Mouse (Mus musculus) heart, adult 2 months (tissue): ENCODE measurements around the gene Loxl3. TPM values are rescaled to one million over a fixed set of nuclear protein-coding genes. Genes with fewer than 3 reads are reported as not detected.
A peak's percentile ranks its signal among the peaks of the same experiment; 100 is the strongest.

ENCODE experiments used
- DNase-seq, 2 experiments: peaks; one replicate each; pipeline ENCODE4 v3.0.0; 2021
- H3K27ac ChIP-seq: fragments of 200-600 bp; 2 replicates; pipeline ENCODE4 v1.8.1; 2022
- H3K27me3 ChIP-seq: fragments of 200-500 bp; 2 replicates; pipeline ENCODE4 v1.6.1; 2012; ENCODE audit warnings: mild to moderate bottlenecking, low read length, inconsistent platforms, mixed read lengths; ENCODE audit not compliant: control insufficient read depth, insufficient read depth
- H3K36me3 ChIP-seq: fragments of 200-500 bp; 2 replicates; pipeline ENCODE4 v1.6.1; 2012; ENCODE audit warnings: low read length, inconsistent platforms; ENCODE audit not compliant: control insufficient read depth, insufficient read depth
- H3K4me1 ChIP-seq: fragments of 200-500 bp; 2 replicates; pipeline ENCODE4 v1.6.1; 2011; ENCODE audit warnings: low read length; ENCODE audit not compliant: control insufficient read depth, insufficient read depth
- H3K4me3 ChIP-seq: fragments of 200-600 bp; 2 replicates; pipeline ENCODE4 v1.8.1; 2022
- H3K79me2 ChIP-seq: fragments of 200-500 bp; replicated peaks from 2 replicates; pipeline ENCODE4 v1.6.1; 2012; ENCODE audit warnings: mild to moderate bottlenecking, inconsistent platforms, low read length, moderate library complexity, mixed read lengths; ENCODE audit not compliant: control insufficient read depth, insufficient read depth
- H3K9ac ChIP-seq: fragments of 200-500 bp; 2 replicates; pipeline ENCODE4 v1.6.1; 2012; ENCODE audit warnings: low read depth, mild to moderate bottlenecking, control low read depth, inconsistent platforms, low read length, mixed read lengths
- CTCF ChIP-seq: fragments of 200-600 bp; IDR thresholded peaks from 2 replicates; pipeline ENCODE4 v1.8.1; 2022; ENCODE audit warnings: antibody characterized with exemption, mild to moderate bottlenecking, moderate library complexity
- EP300 ChIP-seq: fragments of 200-500 bp; IDR thresholded peaks from 2 replicates; pipeline ENCODE4 v1.6.1; 2011; ENCODE audit warnings: low read depth, low read length, control low read depth; ENCODE audit not compliant: insufficient read depth
- POLR2A ChIP-seq: fragments of 200-500 bp; IDR thresholded peaks from 2 replicates; pipeline ENCODE4 v1.6.1; 2011; ENCODE audit warnings: mild to moderate bottlenecking, low read depth, low read length, control low read depth; ENCODE audit not compliant: insufficient read depth
- WGBS: fragments of 180-500 bp; shearing (Covaris S2); methylation state at CpG from one replicate; pipeline ENCODE4 v1.1.7; 2018; 5-methylcytosine and 5-hydroxymethylcytosine counted together
- intact Hi-C: fragments of 180-260 bp; cut with DNase I; formaldehyde crosslinking; loops from one replicate; pipeline ENCODE4 v1.15.1; 2025
- polyA plus RNA-seq: library from polyadenylated mRNA; depleted of rRNA; stranded (reverse); fragments of >200 nt; gene quantifications from 2 replicates; pipeline ENCODE4 v1.2.3, GENCODE M21; 2012
- total RNA-seq, 2 experiments: library from RNA; stranded (reverse); gene quantifications; 2 replicates each; pipeline ENCODE4 v1.2.3; 2021

The Loxl3 gene
- total and polyA plus RNA-seq, 3 experiments, result 1.9 to 5.4 (median 2.1) TPM

DNA sequence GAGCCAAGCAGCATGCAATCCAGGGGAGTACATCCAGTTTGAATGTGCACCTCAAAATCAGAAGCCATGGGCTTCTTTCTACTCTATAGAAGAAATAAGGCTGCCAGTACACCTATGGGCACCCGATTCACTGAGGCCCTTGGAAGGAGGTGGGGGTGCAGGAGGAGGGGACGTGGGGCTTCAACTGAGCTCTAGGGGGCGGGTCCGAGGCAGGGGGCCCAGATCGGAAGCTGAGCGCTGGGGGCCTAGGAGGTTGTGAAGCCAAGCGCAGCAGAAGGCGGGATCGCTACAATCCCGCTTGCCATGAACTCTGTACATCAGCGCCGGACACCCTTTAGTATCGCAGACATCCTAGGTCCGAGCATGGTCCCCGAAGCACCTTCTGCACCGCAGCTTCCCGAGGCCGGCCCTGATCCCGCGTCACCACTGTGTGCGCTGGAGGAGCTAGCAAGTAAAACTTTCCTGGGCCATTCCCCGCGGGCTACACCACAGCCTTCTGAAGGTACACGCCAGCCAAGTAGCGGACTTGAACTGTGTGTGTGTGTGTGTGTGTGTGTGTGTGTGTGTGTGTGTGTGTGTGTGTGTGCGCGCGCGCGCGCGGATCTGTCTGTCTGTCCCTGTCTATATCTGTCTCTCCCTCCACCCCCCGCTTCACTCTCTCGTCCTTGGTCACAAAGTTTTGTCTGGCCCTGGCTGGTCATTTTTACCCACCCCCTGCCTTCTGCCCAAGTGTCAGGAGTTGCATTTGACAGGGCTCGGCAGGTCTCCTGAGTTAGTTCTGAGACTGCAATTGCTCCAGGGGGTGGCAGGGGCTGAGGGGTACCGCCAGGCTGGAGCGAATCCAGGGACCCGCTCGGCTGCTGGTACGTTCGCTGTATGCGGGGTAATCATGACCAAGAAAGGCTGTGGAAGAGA lies 52.4 kb downstream of the Loxl3 start, which contains the start of gene Lbx2:
Gene Lbx2 (plus strand): TSS at position 247 of the 915 bp plus-strand sequence.
- Histone ChIP-seq H3K4me1 (no peaks in the 10 kb centered on the region), H3K4me3 (peak within 1 kb of the TSS; percentile 64), H3K36me3 (no peaks in the 10 kb centered on the region), H3K9ac (peak within 1 kb of the TSS; percentile 73), H3K27ac (peak within 1 kb of the TSS; percentile 76), H3K79me2 (no peaks in the 10 kb centered on the region), H3K27me3 (no peaks in the 10 kb centered on the region)
- TF ChIP-seq CTCF (no peak), POLR2A (no peak), EP300 (no peak)
- DNase-seq, result peak in 1 of 2 experiments; percentile 41
- intact Hi-C loops, result no loop called here
- WGBS, result 14% methylated on average over 42 of the region's 42 CpGs

DNA sequence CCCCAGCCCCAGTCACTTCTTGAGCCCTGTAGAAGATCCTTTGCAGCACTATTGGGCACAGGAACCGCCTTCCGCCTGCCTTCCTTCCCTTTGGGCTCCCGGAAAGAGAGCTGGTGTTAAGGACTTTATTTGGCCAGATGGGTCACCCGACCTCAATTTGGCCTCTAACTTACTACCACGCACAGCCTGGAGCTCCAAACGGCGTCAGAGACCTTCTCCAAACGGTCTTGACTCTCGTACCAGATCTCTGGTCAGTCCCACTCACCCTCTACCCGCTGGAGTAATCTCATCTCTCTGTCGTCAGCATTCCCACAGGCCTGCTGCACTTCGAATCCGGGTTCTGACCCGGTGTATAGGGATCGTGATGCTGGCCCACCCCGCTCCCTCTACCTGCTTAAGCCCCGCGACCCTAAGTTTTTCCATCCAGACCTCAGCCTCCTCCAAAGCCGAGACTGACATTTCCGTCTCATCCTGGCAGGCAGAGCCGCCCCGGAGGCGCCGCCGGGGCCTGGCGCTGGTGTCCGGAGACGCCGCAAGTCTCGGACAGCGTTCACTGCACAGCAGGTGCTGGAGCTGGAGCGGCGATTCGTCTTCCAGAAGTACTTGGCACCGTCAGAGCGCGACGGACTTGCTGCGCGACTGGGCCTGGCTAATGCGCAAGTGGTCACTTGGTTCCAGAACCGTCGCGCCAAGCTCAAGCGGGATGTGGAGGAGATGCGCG lies 53.4 kb downstream of the Loxl3 start:
- TF ChIP-seq CTCF, result no peak
- no peak for TF ChIP-seq POLR2A
- TF ChIP-seq EP300, result no peak
- H3K79me2 ChIP-seq, result no peaks in the 10 kb centered on the region
- peak; percentile 51 to 66 for DNase-seq
- H3K36me3 ChIP-seq, result no peaks in the 10 kb centered on the region
- H3K4me3 ChIP-seq, result peak overlapping the region; percentile 64
- H3K9ac ChIP-seq, result peak overlapping the region; percentile 73
- intact Hi-C loops, result no loop called here
- H3K27me3 ChIP-seq, result no peaks in the 10 kb centered on the region
- WGBS, result under 1% methylated on average over 47 of the region's 47 CpGs
- H3K27ac ChIP-seq, result peak overlapping the region; percentile 76
- H3K4me1 ChIP-seq, result no peaks in the 10 kb centered on the region

DNA sequence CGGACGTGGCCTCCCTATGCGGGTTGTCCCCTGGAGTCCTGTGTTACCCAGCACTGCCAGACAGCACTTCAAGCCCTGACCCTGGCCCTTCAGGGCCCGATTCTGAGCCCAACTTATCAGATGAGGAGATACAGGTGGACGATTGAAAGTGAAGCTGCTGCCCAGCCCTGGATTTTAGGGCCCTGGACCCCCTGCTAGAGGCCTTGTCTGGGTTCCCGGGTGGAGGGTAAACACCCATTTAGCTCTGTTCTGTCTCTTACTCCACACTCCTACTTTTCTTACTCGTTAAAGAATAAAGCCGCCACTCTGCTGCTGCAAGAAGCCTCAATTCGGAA lies 53.9 kb downstream of the Loxl3 start:
- H3K36me3 ChIP-seq, result no peaks in the 10 kb centered on the region
- H3K79me2 ChIP-seq, result no peaks in the 10 kb centered on the region
- intact Hi-C loops, result no loop called here
- 25% methylated on average over 9 of the region's 9 CpGs for WGBS
- peaks cover 2% of the 10 kb centered on the region for H3K4me1 ChIP-seq
- no peak for DNase-seq
- peak overlapping the region; percentile 64 for H3K4me3 ChIP-seq
- no peaks in the 10 kb centered on the region for H3K27me3 ChIP-seq
- TF ChIP-seq POLR2A (no peak), CTCF (no peak), EP300 (no peak)
- peak overlapping the region; percentile 73 for H3K9ac ChIP-seq
- peak overlapping the region; percentile 76 for H3K27ac ChIP-seq

DNA sequence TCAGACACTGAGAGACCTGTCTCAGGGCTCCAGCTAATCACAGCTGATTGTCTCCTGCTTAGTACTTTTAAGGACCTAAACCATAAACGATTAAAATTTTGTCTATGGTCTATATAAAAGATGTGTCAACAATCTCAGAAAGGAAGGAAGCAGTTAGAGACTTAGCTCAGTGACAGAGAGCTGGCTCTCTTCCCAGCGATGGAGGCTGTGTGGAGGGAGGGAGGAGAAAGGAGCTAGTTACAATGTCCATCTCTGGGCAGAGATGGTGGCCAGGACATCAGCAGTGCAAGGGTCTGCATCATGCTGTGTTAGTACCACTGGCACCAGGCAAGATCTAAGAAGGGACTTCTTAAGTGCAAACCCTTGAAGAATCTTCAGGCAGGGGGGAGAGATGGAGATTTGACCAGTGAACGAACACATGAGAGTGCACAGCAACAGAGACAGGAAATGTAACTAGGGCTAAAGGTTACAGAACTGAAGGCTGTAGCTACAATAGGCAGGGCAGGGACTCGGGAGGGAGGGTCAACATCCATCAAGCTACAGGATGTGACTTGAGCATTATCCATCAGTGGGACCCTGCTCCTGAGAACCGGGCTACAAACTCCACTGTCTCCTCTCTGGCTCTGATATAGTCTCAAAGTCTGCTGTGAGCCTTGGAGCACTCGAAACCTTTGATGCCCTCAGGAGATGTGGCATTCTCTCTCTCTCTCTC lies 58.6 kb downstream of the Loxl3 start:
- DNase-seq, result no peak
- Histone ChIP-seq H3K9ac (no peak overlapping the region), H3K36me3 (no peaks in the 10 kb centered on the region), H3K27ac (no peak overlapping the region), H3K4me1 (peaks cover 2% of the 10 kb centered on the region), H3K27me3 (no peaks in the 10 kb centered on the region), H3K79me2 (no peaks in the 10 kb centered on the region), H3K4me3 (no peak overlapping the region)
- intact Hi-C loops, result no loop called here
- TF ChIP-seq CTCF (no peak), POLR2A (no peak), EP300 (no peak)
- 16% methylated on average over 6 of the region's 6 CpGs for WGBS

- no peaks in the 10 kb centered on the region for H3K36me3 ChIP-seq
- WGBS, result 48% methylated on average over 6 of the region's 6 CpGs
- H3K4me3 ChIP-seq, result no peak overlapping the region
- H3K27ac ChIP-seq, result no peak overlapping the region
- H3K9ac ChIP-seq, result no peak overlapping the region
- peaks cover 3% of the 10 kb centered on the region for H3K4me1 ChIP-seq
- DNase-seq, result no peak
- H3K79me2 ChIP-seq, result no peaks in the 10 kb centered on the region
- intact Hi-C loops, result no loop called here
- no peak for TF ChIP-seq POLR2A
- TF ChIP-seq CTCF, result no peak
- no peak for TF ChIP-seq EP300
- no peaks in the 10 kb centered on the region for H3K27me3 ChIP-seq
These were observed 62.0 kb downstream of the Loxl3 start for GRCm38 (mm10) chr6:83095968-83096367.
